Mouse (Mus musculus): ENCODE data around the gene Swt1. TPM values are rescaled to one million over a fixed set of nuclear protein-coding genes. Genes with fewer than 3 reads are reported as not detected.

Gene Swt1
- 40.3 TPM for polyA plus RNA-seq (2017; shearing (Covaris generic))

GRCm38 (mm10) chr1:151428263-151429221 is at the start of gene Swt1, which contains the start of gene Trmt1l:
TSS of gene Swt1 (minus strand) at chr1:151428455.
TSS of gene Trmt1l (plus strand) at chr1:151428542.

DNA sequence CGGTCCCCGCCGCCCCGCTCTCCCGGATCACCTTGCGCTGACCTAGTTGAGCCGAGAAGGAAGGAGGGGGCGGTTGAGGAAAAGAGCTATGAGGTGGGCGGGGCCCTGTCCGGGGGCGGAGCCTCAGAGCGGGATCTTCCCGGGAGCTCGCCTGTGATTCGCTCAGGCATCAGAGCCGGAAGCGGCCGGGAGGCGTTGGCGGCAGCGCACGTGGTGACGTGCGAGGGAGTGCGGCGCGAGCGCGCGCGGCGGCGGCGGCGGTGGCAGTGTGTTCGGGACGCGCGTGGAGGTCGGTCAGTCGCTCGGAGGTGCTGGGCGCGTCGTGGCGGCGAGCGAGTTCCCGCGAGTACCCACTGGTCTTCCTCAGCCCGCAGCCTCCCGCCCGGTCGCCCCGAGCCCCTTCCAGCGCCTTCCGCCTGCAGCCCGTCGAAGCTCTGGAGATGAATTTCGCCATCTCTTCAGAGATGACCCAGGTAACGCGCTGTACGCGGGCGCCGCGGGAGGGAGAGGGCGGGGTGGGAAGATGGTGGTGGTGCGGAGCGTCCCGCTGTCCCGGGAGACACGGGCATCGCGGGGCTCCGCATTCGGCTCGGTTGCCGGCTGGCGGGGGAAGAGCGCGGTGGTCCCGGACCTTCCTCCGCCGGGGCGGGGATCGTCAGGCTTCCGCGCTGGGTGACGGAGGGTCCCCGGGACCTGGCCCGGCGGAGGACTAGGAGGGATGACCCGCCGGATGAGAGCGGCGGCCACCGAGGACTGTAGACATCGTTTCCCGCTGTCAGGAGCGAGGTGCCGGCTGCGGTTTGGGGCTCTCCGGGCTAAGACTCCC is 83.8 kb downstream of the Swt1 start, which contains the start of gene Ivns1abp:
TSS of gene Ivns1abp (plus strand) at position 195 of the 826 bp plus-strand sequence.

Other genes with a start within 250 kb of the Swt1 start
- gene Gm47985, start 245.9 kb downstream of the Swt1 start, polyA plus RNA-seq (2017; shearing (Covaris generic)), result not detected
- not detected for gene Gm8947, start 236.1 kb downstream of the Swt1 start, polyA plus RNA-seq (2017; shearing (Covaris generic))
- not detected for gene Gm47995, start 230.0 kb downstream of the Swt1 start, polyA plus RNA-seq (2017; shearing (Covaris generic))
- not detected for gene 3110040M04Rik, start 224.3 kb downstream of the Swt1 start, polyA plus RNA-seq (2017; shearing (Covaris generic))
- not detected for gene Gm47996, start 218.3 kb downstream of the Swt1 start, polyA plus RNA-seq (2017; shearing (Covaris generic))
- 338 TPM for gene Ivns1abp, start 84.0 kb downstream of the Swt1 start, polyA plus RNA-seq (2017; shearing (Covaris generic))
- gene Trmt1l, start 87 bp upstream of the Swt1 start, polyA plus RNA-seq (2017; shearing (Covaris generic)), result 59.2 TPM
- 149 TPM for gene Rnf2, start 72.5 kb upstream of the Swt1 start, polyA plus RNA-seq (2017; shearing (Covaris generic))
- 2.4 TPM for gene Fam129a, start 142.7 kb upstream of the Swt1 start, polyA plus RNA-seq (2017; shearing (Covaris generic))